Mouse (Mus musculus) olfactory bulb, adult 2 months (tissue): ENCODE measurements around the gene Esd.

Source experiments
- CTCF ChIP-seq: fragments of 200-500 bp; IDR thresholded peaks from 2 replicates; pipeline ENCODE4 v1.5.1; 2012; ENCODE audit warnings: low read depth, mild to moderate bottlenecking, low read length, moderate library complexity; ENCODE audit not compliant: insufficient read depth
- POLR2A ChIP-seq: fragments of 200-500 bp; IDR thresholded peaks from 2 replicates; pipeline ENCODE4 v1.6.1; 2012; ENCODE audit warnings: mild to moderate bottlenecking, low read depth, low read length, moderate library complexity; ENCODE audit not compliant: insufficient read depth

DNA sequence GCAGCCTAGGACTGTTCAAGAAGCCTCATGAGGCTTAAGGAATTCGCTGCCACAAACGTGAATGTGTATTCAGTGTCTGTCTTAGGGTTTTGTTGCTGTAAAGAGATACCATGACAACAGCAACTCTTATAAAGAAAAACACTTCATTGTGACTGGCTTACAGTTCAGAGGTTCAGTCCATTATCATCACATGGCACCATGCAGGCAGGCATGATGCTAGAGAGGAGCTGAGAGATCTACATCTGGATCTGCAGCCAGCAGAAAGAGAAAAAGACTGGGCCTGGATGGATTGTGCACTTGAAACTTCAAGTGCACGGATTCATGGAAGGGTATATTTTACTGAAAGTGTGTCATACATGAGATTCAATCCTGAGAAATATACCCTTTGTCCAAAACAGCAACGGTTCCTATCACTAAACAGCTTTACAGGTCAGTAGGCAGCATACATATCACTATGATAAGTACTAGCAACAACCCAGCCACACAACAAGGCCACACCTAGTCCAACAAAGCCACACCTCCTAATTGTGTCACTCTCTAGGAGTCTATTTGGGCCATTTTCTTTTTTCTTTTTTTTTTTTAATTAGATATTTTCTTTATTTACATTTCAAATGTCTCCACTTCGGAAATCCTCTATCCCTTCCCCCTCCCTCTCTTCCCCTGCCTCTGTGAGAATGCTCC is 47.7 kb upstream of the Esd start:
- TF ChIP-seq POLR2A (no peak), CTCF (no peak)
